In the genomic region with DNA sequence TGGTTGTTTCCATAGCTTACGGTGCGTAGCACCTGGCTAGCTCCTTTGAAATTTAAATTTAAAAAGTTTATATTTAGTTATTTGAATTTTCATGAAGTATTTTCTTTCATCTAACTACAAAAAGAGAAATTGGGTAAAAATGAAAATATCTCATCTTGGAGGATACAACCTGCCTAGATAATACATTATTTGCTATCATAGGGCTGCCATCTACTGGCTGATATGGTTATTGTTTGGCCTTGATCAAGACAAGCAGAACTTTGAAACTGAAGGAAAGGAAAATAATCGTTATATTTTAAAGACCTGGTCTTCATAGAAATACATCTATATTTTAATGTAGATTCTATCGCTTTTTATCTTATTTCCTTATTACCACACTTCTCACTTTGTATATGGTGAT, we compare ENCODE assay signal across 10 mouse cellular contexts.
DNase-seq lines count a peak whose midpoint lies in the region; ATAC-seq and TF ChIP-seq lines count a peak whose summit lies in the region.
"Had no signal": no experiment of that assay in that cellular context is flagged by ENCODE, and none has a peak within 500 bp of the region (broad histone marks: within the 10 kb centered on the region; RNA-seq: fewer than 3 reads in every experiment).

No protein-coding gene starts in this region.

- no peaks in the 10 kb centered on the region for H3K4me1 ChIP-seq in E14TG2a.4 (replicated peaks; ENCODE audit: low read depth, low read length)

- TF ChIP-seq CTCF in E14TG2a.4 (conservative IDR thresholded peaks at IDR 0.05; ENCODE audit: low read length) = peak; percentile 34

- no peak for ATAC-seq in CD4-positive, CD25-positive, alpha-beta regulatory T cell, adult 4 months

- no peak overlapping the region for H3K4me3 ChIP-seq in E14TG2a.4 (replicated peaks; ENCODE audit: low read length)

- peak; percentile 26 for DNase-seq in kidney, postnatal 10 days
- DNase-seq in kidney, adult 8-10 months = no peak
- peak; percentile 58 for DNase-seq in 416B (ENCODE audit: low read depth)
- peak; percentile 57 for DNase-seq in layer of hippocampus, adult 9-10 months (ENCODE audit: low spot score)
- DNase-seq in ovary, postnatal 14 days (ENCODE audit: low spot score) = no peak
- DNase-seq: adrenal gland, postnatal 10 days; kidney, adult 11 months; spleen, adult 18-20 months had no signal

- H3K27me3 ChIP-seq in E14TG2a.4 (ENCODE audit: insufficient read depth, low read length) = no peaks in the 10 kb centered on the region

- H3K9me3 ChIP-seq in E14TG2a.4 (ENCODE audit: low read length) = no peaks in the 10 kb centered on the region

- H3K36me3 ChIP-seq in E14TG2a.4 (ENCODE audit: insufficient read depth, low read length) = no peaks in the 10 kb centered on the region

Comparison
In these comparisons a context has a peak if more than half of its experiments do, and no peak if none do; other contexts are left out.
1. DNase-seq: peak in kidney, postnatal 10 days (single experiment), 416B (single experiment) and layer of hippocampus, adult 9-10 months (single experiment); none in kidney, adult 8-10 months (0 of 2) and ovary, postnatal 14 days (single experiment).